Mouse (Mus musculus) c-Kit-positive CD71-positive TER-119-negative erythroid progenitor cells, embryonic 14.5 days (primary cell): ENCODE data around the gene Dazap2.
"Not testable (repeated sequence)": the region's sequence is repeated elsewhere in the genome, so short reads cannot be mapped to it uniquely, and the experiment has no call there.

ENCODE experiments used
- DNase-seq: peaks from one replicate; pipeline ENCODE4 v3.0.0-alpha.2; 2013; ENCODE audit warnings: low read depth

Dazap2 gene

GRCm38 (mm10) chr15:100614996-100615824, at the start of gene Dazap2:
Gene Dazap2 (plus strand): TSS chr15:100615349.
- DNase-seq, result peak; percentile 97

GRCm38 (mm10) chr15:100566531-100566930, 48.6 kb upstream of the Dazap2 start:
- DNase-seq, result no peak

DNA sequence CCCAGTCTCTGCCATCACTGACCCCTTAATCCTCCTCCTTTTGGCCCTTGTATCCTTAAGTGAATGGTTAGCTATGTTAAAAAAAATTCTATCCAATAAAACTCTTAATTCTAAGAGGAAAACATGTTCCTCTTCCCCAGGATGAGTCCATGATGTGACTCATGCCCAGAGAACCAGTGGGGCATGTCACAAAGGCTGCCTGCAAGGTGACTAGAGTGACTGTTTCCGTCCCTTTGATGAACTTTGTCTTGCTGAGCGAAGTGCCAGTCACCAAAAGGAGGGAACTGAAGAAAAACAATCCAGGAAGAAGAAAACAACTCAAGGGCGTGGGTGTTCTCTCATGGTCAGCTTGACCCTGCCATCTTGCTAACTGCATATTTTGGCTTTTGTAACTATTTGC, 45.9 kb upstream of the Dazap2 start:
- DNase-seq, result no peak

GRCm38 (mm10) chr15:100573946-100574345, 41.2 kb upstream of the Dazap2 start:
- DNase-seq, result no peak

DNA sequence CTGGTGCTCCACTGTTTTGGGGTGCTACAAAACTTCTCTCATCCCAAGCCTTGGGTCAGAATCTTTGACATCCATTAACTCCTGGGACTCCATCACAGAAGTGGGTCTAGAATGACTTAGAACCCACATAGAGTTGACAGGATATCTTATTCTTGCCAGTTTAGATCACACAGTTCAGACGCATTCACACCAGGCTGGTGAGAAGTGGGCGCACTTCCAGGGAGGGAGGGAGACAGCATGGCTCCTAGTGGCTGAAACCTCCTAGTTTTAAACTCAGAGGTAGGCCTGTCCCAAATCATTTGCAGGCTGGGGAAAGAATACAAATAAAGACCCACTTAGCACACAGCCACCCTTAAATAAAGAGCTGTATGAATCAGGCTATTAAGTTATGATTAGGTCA, 40.8 kb upstream of the Dazap2 start:
- DNase-seq, result no peak

- DNase-seq, result no peak
These were observed 39.8 kb upstream of the Dazap2 start for GRCm38 (mm10) chr15:100575366-100575765.

DNA sequence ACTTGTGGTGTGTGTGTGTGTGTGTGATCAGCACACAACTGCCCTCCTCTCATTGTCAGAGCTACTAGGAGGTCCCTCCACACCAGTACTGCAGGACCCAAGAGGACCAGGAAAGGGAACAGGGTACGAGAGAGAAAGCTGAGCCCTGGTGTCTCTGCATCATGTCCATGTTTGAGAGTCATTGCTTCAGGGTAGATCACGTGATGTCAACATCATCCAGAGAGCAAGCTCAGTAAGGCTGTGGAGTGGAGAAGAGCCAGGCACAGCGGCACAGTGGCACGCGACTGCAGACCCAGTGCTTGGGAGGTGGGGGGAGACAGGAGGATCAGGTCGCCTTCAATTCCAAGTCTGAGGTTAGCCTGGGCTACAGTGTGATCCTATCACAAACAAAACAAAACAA, 38.8 kb upstream of the Dazap2 start:
- DNase-seq, result no peak

- DNase-seq, result no peak
These were observed 38.3 kb upstream of the Dazap2 start for GRCm38 (mm10) chr15:100576810-100577209.

DNA sequence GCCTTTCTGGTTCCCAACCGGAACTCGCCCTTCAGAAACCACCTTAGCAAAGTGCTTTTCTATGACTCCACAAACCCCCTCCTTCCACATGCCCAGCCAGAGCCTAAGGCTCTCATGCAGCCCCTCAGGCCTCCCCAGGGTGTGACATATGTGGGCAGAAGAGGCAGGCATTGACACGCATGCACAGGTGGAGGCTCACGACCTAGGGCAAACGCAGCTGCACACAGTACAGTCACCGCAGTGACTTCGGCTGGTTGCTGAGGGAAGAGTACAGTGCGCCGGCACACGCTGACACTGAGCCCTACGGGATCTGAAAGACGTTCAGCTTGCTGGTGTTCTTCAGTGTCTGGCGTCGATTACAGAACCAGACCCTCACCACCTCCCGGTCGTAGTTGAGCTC, 37.2 kb upstream of the Dazap2 start:
- DNase-seq, result no peak

DNA sequence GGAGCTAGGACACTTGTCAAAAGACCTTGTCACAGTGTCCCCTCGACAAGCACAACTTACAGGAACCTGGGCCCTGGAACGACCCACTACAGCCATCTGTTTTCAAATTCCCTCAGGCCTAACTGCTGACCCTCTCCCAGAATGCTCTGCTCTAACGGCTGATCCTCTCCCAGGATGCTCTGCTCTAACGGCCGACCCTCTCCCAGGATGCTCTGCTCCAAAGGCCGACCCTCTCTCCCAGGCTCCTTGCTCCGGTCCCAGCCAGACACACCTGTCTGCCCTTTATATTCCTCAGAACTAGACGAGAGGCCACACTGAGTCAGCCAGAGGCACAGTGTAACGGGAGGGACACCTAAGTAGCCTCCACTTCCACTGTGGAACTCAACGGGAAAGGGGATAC, 35.0 kb upstream of the Dazap2 start:
- DNase-seq, result no peak

GRCm38 (mm10) chr15:100585931-100586330, 29.2 kb upstream of the Dazap2 start:
- no peak for DNase-seq

DNA sequence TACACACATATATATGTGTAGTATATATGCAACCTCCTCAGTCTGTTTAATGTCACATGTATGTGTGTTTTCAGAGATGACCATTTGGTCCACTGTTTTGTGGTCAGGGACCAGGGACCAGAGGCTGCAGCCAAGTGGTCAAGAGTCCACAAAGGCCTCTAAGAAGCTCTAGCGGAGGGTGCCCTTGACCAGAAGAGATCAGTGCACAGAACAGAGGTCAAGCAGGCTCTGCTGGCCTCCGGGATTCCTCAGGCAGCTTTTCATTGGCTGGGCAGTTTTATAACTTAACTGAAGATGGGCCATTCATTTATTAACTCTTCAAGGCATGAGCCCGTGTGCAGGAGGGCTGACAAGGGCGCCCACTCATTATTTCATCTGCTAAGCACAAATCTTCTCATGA, 28.0 kb upstream of the Dazap2 start:
- DNase-seq, result no peak

DNA sequence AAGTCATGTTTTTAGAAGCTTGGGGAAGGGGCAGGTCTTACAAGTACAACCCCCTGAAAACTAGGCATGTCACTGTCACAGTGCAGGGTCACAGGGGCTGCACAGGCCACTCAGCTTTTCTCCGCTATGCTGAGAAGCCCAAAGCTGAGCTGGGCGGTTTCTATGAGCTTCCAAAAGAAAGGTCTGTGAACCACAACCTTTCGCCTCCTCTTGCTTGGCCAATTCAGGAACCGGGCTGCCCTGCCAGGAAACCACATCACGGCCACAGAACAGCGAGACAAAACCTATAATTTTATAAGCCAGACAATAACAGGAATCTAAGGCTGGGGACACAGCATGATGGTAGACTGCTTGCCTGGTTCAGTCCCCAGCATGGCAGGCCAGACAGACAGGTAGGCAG, 26.9 kb upstream of the Dazap2 start:
- no peak for DNase-seq

DNA sequence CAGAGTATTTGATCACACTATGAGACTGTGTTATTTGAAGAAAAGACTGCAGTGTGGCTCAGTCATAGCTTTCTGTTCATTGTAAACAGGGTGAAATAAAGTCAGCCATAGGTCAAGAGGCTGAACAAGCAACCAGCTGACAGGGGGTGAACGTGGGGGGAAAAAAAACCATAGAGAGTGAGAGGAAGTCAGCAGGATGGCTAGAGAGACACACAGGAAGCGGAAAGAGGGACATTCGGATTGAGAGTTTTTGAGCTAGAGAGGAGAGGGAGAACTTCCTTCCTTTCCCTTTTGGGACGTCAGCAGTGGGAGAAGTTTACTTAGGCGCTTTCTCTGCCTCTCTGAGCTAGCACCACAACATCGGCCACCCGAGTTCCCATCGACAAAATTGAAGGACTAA, 24.7 kb upstream of the Dazap2 start:
- no peak for DNase-seq

DNA sequence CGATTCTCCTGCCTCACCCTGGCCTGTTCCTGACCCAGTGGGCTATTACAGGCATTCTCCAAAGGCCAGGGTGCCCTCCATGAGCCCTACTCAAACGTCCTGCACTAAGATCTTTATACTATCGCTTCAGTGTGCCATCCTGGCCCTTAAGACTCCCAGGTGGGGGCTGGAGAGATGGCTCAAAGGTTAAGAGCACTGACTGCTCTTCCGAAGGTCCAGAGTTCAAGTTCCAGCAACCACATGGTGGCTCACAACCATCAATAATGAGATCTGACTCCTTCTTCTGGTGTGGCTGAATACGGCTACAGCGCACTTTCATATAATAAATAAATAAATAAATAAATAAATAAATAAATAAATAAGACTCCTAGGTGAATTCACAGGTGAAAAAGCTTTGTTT, 22.3 kb upstream of the Dazap2 start:
- DNase-seq, result no peak

- DNase-seq, result no peak
These were observed 16.8 kb upstream of the Dazap2 start for GRCm38 (mm10) chr15:100598287-100598882.

DNA sequence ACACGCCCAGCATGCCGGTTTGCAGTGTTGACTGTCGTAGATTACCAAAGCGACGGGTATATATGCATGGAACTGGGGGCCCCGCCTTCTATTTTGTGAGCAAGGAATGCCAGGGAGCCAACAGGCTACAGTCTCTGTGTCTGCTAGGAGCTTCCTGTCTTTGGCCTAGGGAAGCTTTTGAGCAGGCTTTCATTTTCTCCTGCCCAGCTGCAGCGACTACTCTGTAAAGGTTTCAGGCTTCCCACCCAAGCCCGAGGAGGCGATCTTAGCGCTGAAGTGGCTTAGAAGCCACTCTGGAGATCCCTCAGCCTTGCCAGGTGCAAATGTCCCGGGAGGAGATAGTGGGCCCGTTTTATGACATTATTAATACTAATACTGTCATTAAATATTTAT, 16.3 kb upstream of the Dazap2 start:
- DNase-seq, result no peak

DNA sequence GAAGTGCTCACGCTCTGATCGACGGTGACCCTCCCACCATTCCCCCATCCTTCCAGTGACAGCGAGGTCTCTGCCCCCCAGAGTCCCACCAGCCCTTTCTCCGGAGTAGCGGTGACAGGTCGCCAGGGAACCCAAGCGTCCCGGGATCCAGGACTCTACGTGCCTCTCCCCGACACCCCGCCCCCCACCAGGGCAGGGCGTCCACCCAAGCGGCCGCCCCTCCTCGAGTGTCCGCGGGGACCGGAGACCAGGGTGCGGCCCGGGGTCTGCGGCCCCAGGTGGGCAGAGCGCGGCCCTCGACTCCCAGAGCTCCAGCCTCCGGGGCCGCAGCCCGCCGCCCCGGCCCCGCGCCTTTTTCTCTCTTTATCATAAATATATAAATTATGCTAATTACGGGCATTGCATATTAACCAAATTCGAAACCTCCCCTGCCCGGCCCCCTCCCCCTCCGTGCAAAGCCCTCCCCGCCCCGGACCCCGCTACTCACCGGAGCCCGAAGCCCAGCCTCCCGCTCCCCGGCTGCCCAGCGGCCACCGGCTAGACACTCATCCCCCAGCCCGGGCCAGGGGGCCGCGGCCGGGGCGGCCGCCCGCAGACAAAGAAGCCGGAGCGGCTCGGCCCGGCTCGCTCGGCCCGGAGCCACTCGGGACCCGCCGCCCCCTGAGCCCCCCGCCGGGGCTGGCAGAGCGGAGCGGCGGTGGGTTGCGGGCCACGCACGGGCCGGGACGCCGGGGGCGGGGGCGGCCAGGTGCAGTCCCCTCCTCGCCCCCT, 15.7 kb upstream of the Dazap2 start, which contains the start of gene Pou6f1:
TSS of gene Pou6f1 (minus strand) at position 709 of the 771 bp plus-strand sequence.
- no peak for DNase-seq

DNA sequence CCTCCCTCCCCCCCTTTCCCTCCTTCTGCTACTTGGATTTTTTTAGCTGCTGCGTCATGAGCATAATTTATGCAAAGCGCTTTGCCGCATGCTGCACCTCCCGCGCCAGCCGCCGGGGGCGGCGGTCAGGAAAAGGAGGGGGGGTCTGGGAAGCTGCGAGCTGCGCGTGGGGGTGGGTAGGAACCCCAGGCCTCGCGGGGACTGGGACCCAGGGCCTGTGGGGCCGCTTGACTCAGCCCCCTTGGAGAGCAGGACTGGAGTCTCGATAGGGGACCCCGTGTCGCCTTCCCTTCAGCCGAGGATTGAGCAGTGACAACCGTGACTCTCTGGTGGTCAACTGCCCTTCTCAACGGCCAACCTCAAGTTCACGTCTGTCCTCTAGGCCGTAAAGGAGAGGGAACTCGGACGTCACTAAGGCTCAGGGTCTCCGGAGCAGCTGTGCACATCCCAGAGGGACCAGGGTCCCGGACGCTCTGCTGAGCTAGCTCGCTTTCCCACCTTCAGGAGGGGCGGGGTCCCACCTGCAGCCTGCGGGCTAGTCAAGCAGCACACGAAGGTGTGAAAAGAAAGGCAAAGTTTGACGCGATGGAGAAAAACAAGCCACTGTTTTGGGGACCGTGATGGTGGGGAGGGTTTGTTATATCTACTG, 15.0 kb upstream of the Dazap2 start:
- DNase-seq, result no peak

GRCm38 (mm10) chr15:100600696-100601272, 14.4 kb upstream of the Dazap2 start:
- no peak for DNase-seq

DNA sequence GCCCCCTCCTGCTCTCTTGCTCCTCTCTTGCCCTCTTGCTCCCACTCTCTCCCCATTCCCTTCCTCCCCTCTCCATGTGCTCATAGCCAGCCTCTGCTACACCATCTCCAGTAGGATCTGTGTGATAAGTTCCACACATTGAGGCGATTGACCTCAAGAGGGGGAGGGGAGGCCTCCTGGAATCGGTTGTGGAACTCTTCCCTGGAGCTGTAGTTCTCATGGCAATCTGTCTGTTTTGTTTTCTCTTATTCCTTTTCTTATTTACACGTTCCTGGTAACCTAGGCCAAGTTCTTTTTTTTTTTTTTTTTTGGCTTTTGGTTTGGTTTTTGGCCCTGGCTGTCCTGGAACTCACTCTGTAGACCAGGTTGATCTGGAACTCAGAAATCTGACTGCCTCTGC, 13.5 kb upstream of the Dazap2 start:
- DNase-seq, result no peak

DNA sequence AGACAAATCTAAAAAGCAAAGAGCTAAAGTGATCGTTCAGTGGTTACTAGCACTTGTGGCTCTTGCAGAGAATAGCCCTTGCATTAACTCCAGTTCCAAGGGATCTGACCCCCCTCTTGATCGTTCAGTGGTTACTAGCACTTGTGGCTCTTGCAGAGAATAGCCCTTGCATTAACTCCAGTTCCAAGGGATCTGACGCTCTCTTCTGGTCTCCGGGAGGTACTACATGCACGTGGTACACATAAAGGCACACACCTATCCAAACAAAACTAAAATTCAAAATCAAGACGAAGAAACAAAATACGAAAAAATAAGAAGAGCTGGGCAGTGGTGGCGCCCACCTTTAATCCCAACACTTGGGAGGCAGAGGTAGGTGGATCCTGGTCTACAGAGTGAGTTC, 8.5 kb upstream of the Dazap2 start:
- not testable (repeated sequence) for DNase-seq
